Mouse (Mus musculus): ENCODE results near the gene Wrap53.
"Not testable (repeated sequence)": the region's sequence is repeated elsewhere in the genome, so short reads cannot be mapped to it uniquely, and the experiment has no call there.

Gene Wrap53

GRCm38 (mm10) chr11:69530755-69531154 is 49.3 kb downstream of the Wrap53 start:
- not testable (repeated sequence) for DNase-seq (ENCODE audit: low spot score)

DNA sequence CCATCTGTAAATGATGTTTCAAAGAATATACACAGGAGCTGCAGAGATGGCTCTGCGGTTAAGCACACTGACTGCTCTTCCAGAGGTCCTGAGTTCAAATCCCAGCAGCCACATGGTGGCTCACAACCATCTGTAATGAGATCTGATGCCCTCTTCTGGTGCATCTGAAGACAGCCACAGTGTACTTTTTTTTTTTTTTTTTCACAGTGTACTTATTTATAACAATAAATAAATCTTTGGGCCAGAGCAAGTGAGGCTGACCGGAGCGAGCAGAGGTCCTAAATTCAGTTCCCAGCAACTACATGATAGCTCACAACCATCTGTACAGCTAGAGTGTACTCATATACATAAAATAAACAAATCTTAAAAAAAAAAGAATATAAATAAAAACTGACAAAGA is 49.8 kb downstream of the Wrap53 start:
- DNase-seq (ENCODE audit: low spot score): not testable (repeated sequence)

- no peak for DNase-seq (ENCODE audit: low spot score)
These were observed 52.0 kb downstream of the Wrap53 start for GRCm38 (mm10) chr11:69528031-69528390.

GRCm38 (mm10) chr11:69527098-69528030 is 52.7 kb downstream of the Wrap53 start:
- no peak for DNase-seq (ENCODE audit: low spot score)

- no peak for DNase-seq (ENCODE audit: low spot score)
These were observed 53.4 kb downstream of the Wrap53 start for GRCm38 (mm10) chr11:69526631-69527030.

DNA sequence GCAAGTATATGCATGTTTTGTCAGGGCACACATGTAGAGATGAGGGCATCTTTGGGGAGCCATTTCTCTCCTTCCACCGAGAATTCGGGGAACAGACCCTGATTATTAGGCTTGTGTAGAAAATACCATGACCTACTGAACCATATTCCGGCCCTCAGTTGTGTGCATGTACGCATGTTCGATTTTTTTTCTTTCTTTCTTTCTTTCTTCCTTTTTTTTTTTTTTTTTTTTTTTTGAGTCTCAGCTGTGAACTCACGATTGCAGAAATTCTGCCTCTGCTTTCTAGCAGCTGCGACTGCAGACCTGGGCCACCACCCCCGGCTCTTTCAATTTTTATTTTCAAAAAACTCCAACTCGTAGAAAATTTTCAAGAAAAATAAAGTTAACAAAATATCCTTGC is 54.4 kb downstream of the Wrap53 start:
- no peak for DNase-seq (ENCODE audit: low spot score)

DNA sequence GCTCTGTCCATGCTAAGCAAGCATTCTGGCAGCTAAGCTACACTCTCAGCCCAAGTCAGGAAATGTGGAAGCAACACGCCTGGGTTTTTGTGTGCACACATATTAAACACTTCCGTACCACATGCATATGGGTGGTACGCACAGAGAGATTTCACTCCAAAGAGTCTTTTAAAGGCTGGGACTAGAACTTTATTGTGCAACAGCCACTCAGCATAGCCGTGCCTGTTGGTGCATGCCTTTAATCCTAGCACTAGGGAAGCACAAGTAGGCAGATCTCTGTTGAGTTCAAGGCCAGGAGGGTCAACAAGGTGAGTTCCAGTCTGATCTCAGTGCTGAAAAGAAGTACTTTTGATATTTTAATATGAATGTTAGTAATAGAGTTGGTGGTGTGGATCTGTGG is 56.4 kb downstream of the Wrap53 start:
- no peak for DNase-seq (ENCODE audit: low spot score)

DNA sequence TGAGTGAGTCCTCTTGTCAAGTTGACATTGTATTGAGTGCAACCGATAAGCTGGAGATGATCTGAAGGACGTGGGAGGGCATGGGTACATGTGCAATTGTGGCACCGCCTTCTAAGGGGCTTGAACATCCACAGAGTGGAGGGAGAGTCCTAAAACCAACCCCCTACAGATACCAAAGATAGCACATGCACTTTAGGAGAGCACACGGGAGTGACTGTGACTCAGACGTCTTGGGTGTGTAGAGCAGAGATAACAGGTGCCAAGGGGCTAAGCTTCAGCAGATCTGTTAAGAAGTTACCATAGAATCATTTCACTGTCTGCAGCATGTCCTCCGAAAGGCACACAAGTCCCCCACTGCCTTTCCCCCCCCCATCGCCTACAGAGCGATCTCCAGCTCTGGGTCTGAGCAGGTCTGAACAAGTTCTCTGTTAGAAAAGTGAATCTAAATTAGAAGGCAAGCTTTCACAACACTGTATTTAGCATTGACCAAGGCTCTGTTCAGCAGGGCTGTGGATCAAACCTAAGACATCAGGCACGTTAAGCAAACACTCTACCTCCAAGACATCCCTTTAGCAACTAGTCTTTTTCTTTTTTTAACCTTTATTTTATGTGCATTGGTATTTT is 58.4 kb downstream of the Wrap53 start:
- DNase-seq (ENCODE audit: low spot score): no peak

- no peak for DNase-seq (ENCODE audit: low spot score)
These were observed 60.1 kb downstream of the Wrap53 start for GRCm38 (mm10) chr11:69519976-69520375.

DNA sequence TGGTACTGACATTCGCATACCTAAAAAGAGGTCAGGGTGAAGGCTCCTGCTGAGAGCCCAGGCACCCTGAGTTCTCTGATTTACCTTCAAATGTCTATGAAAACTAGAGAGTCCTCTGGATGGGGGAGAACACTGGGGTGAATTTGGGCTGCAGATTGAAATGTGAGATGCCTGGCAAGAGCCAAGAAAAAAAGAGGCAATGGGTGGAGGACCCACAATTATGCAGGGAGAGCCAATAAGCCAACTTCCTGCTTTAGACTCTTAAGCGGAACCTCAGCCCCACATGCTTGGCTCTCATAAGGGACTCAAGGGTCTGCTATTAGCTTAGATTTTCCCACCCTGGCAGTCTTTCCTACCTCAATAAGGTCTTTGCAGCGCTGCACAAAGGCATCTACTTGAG is 63.4 kb downstream of the Wrap53 start:
- no peak for DNase-seq (ENCODE audit: low spot score)

DNA sequence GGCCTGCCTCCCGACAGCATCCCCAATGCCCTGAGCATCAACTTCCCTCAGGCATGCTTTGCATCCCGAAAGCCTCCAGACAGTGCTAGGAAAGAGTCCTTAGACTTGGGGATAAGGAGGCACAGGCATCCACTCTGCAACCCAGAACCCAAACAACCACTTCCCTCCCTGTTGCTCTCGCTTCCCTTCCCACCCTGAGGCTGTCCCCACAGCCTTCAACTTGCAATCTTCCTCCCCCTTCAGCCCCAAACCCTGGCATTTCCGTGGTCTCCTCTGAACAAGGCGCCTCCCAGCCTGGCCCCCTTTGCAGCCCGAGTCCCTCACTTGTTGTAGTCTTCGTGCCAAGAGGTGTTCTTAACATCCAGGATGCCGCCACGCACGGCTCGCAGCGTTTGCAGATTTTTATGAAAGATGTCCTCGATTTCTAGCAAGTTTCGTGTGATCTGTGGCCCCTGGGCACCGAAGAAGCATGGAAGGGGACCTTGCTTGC is 63.9 kb downstream of the Wrap53 start:
- DNase-seq (ENCODE audit: low spot score): no peak

- DNase-seq (ENCODE audit: low spot score): peak; percentile 67
These were observed 66.2 kb downstream of the Wrap53 start for GRCm38 (mm10) chr11:69513840-69514239.
